Mouse (Mus musculus): Measurements from ENCODE around the gene Epm2a. TPM values are rescaled to one million over a fixed set of nuclear protein-coding genes. Genes with fewer than 3 reads are reported as not detected.
"Not testable (repeated sequence)": the region's sequence is repeated elsewhere in the genome, so short reads cannot be mapped to it uniquely, and the experiment has no call there.

The Epm2a gene
- polyA plus RNA-seq, 1 experiment from 2014 or later: 2.3 TPM

- no peak overlapping the region for H3K4me2 ChIP-seq (ENCODE audit: low read length)
- no peaks in the 10 kb centered on the region for H3K36me3 ChIP-seq (ENCODE audit: control insufficient read depth, insufficient read depth, low read length)
- WGBS: 91% methylated on average over 7 of the region's 7 CpGs
- no peak for ATAC-seq
- no peaks in the 10 kb centered on the region for H3K4me1 ChIP-seq (ENCODE audit: control insufficient read depth, insufficient read depth, low read length)
- no peak overlapping the region for H3K9ac ChIP-seq (ENCODE audit: low read depth, low read length)
- H3K4me3 ChIP-seq (ENCODE audit: low read depth, low read length): no peak overlapping the region
- H3K27me3 ChIP-seq (ENCODE audit: control insufficient read depth, insufficient read depth, low read depth, low read length): no peaks in the 10 kb centered on the region
- H3K27ac ChIP-seq (ENCODE audit: low read length): no peak overlapping the region
- no peaks in the 10 kb centered on the region for H3K9me3 ChIP-seq (replicated peaks; ENCODE audit: control insufficient read depth, low read length, poor library complexity, severe bottlenecking)
These were observed 20.9 kb upstream of the Epm2a start for GRCm38 (mm10) chr10:11322316-11322715.

DNA sequence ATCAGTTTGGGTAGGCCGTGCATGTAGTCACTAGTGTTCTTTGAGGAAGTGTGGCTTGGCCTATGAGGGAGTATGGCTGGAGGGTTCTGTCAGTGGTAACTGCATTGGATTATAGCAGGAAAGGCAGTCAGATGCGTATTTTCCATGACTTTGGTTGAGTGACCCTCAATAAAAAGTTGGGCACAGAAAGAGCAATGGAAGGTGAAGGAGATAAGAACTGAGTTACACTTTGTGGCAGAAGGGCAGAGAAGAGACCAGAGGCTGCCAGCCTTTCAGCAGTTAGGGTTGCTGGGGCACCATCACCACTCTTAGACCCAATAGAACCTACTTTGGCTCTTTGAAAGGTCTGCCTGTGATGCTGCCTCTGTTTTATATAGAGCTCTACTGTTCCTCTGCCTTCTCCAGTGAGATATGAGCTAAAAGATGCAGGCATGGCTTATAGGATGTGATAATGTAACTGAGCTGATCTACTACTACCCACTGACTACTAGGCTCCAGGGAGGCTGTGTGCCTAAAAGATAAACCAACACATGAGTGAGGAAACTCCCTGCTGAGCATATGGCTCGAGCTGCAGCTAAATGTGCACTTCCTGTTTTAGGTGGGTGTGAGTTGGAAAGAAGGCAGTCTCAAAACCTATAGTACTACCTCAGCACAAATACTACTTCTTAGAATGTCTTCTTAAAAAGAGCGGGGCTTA lies 19.9 kb upstream of the Epm2a start:
- 72% methylated on average over 4 of the region's 4 CpGs for WGBS

DNA sequence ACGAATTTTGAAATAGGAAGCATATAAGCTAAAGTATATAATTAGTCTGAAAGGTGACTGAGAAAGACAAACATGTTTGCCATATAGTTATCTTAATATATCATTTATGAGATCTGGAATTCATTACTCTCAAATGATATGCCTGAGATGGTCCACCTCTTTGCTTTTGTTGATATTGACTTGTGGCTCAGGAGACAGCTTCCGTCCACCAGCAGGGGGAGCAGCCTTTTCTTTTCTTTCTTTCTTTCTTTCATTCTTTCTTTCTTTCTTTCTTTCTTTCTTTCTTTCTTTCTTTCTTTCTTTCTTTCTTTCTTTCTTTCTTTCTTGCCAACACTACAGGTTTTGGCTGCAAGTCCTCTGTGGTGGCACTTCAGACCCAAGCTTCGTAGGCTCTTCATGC lies 16.7 kb upstream of the Epm2a start:
- no peaks in the 10 kb centered on the region for H3K36me3 ChIP-seq (ENCODE audit: control insufficient read depth, insufficient read depth, low read length)
- H3K9me3 ChIP-seq (replicated peaks; ENCODE audit: control insufficient read depth, low read length, poor library complexity, severe bottlenecking): no peaks in the 10 kb centered on the region
- no peak overlapping the region for H3K4me3 ChIP-seq (ENCODE audit: low read depth, low read length)
- no peak for ATAC-seq
- H3K27ac ChIP-seq (ENCODE audit: low read length): no peak overlapping the region
- no peaks in the 10 kb centered on the region for H3K4me1 ChIP-seq (ENCODE audit: control insufficient read depth, insufficient read depth, low read length)
- WGBS: 94% methylated on average over 3 of the region's 3 CpGs
- H3K4me2 ChIP-seq (ENCODE audit: low read length): no peak overlapping the region
- H3K27me3 ChIP-seq (ENCODE audit: control insufficient read depth, insufficient read depth, low read depth, low read length): no peaks in the 10 kb centered on the region
- no peak overlapping the region for H3K9ac ChIP-seq (ENCODE audit: low read depth, low read length)

More for the DNA sequence above, 19.9 kb upstream of the Epm2a start:
- H3K4me3 ChIP-seq (ENCODE audit: low read depth, low read length): no peak overlapping the region
- H3K36me3 ChIP-seq (ENCODE audit: control insufficient read depth, insufficient read depth, low read length): no peaks in the 10 kb centered on the region
- no peaks in the 10 kb centered on the region for H3K9me3 ChIP-seq (replicated peaks; ENCODE audit: control insufficient read depth, low read length, poor library complexity, severe bottlenecking)
- H3K4me1 ChIP-seq (ENCODE audit: control insufficient read depth, insufficient read depth, low read length): no peaks in the 10 kb centered on the region
- H3K27ac ChIP-seq (ENCODE audit: low read length): no peak overlapping the region
- ATAC-seq: no peak
- H3K27me3 ChIP-seq (ENCODE audit: control insufficient read depth, insufficient read depth, low read depth, low read length): no peaks in the 10 kb centered on the region
- H3K9ac ChIP-seq (ENCODE audit: low read depth, low read length): no peak overlapping the region
- H3K4me2 ChIP-seq (ENCODE audit: low read length): no peak overlapping the region

GRCm38 (mm10) chr10:11344536-11345468 lies 1.6 kb downstream of the Epm2a start:
- H3K36me3 ChIP-seq (ENCODE audit: control insufficient read depth, insufficient read depth, low read length): no peaks in the 10 kb centered on the region
- no peaks in the 10 kb centered on the region for H3K27me3 ChIP-seq (ENCODE audit: control insufficient read depth, insufficient read depth, low read depth, low read length)
- no peak overlapping the region for H3K4me3 ChIP-seq (ENCODE audit: low read depth, low read length)
- WGBS: 78% methylated on average over 18 of the region's 18 CpGs
- H3K4me1 ChIP-seq (ENCODE audit: control insufficient read depth, insufficient read depth, low read length): peaks cover 8% of the 10 kb centered on the region
- no peak overlapping the region for H3K4me2 ChIP-seq (ENCODE audit: low read length)
- ATAC-seq: no peak
- no peak overlapping the region for H3K9ac ChIP-seq (ENCODE audit: low read depth, low read length)
- H3K27ac ChIP-seq (ENCODE audit: low read length): no peak overlapping the region
- H3K9me3 ChIP-seq (replicated peaks; ENCODE audit: control insufficient read depth, low read length, poor library complexity, severe bottlenecking): no peaks in the 10 kb centered on the region

DNA sequence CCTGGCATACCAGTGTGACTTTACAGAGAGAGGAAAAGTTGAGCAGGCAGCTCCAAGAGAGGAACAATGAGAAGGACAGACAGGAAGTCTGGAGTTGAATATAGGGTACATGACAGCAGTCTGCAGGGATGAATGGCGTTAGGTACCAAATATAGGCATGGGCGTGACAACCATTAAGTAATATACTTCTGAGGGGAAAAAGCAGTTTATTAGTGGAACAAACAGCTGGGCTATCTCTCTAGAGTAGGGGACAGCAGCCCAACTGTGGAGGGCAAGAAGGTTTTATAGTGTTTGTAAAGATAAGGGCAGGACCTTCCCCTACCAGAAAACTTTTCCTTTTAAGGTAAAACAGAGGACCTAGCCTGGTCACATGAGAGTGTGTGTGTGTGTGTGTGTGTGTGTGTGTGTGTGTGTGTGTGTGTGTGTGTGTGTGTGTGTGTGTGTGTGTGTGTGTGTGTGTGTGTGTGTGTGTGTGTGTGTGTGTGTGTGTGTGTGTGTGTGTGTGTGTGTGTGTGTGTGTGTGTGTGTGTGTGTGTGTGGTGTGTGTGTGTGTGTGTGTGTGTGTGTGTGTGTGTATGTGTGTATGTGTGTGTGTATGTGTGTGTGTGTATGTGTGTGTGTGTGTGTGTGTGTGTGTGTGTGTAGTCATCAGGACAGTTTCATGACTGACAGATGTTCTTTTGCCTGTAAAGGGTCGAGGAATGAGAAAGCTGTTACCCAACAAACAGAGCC lies 7.2 kb downstream of the Epm2a start:
- H3K4me2 ChIP-seq (ENCODE audit: low read length); H3K9ac ChIP-seq (ENCODE audit: low read depth, low read length); ATAC-seq; H3K27ac ChIP-seq (ENCODE audit: low read length); H3K27me3 ChIP-seq (ENCODE audit: control insufficient read depth, insufficient read depth, low read depth, low read length); H3K4me3 ChIP-seq (ENCODE audit: low read depth, low read length); H3K4me1 ChIP-seq (ENCODE audit: control insufficient read depth, insufficient read depth, low read length); H3K36me3 ChIP-seq (ENCODE audit: control insufficient read depth, insufficient read depth, low read length); H3K9me3 ChIP-seq (replicated peaks; ENCODE audit: control insufficient read depth, low read length, poor library complexity, severe bottlenecking): not testable (repeated sequence)
- WGBS: 97% methylated on average over 3 of the region's 3 CpGs

DNA sequence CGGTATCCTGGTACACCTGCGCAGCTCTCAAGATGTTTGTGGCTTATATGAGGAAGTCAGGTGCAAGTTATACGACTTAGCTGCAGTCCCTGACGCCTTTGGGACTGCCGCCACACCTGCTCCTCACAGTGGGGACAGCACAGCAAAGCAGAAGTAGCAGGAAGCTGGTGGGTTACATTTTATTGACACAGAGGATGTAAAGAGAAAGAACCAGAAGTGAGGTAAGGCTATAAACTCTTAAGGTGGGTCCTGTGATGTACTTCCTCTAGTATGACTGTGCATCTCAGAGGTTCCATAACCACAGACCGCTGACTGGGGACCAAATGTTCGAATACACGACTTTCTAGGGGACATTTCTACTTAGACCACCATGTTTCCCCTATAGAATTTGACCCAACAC lies 11.4 kb downstream of the Epm2a start:
- Histone ChIP-seq H3K4me1 (ENCODE audit: control insufficient read depth, insufficient read depth, low read length) (no peaks in the 10 kb centered on the region), H3K27ac (ENCODE audit: low read length) (no peak overlapping the region), H3K36me3 (ENCODE audit: control insufficient read depth, insufficient read depth, low read length) (no peaks in the 10 kb centered on the region), H3K4me3 (ENCODE audit: low read depth, low read length) (no peak overlapping the region), H3K9me3 (replicated peaks; ENCODE audit: control insufficient read depth, low read length, poor library complexity, severe bottlenecking) (no peaks in the 10 kb centered on the region), H3K4me2 (ENCODE audit: low read length) (no peak overlapping the region), H3K9ac (ENCODE audit: low read depth, low read length) (no peak overlapping the region), H3K27me3 (ENCODE audit: control insufficient read depth, insufficient read depth, low read depth, low read length) (no peaks in the 10 kb centered on the region)
- 88% methylated on average over 6 of the region's 8 CpGs for WGBS
- ATAC-seq: no peak

GRCm38 (mm10) chr10:11361985-11362692 lies 18.9 kb downstream of the Epm2a start:
- 60% methylated on average over 5 of the region's 5 CpGs for WGBS
- Histone ChIP-seq H3K27ac (ENCODE audit: low read length) (no peak overlapping the region), H3K4me3 (ENCODE audit: low read depth, low read length) (no peak overlapping the region), H3K36me3 (ENCODE audit: control insufficient read depth, insufficient read depth, low read length) (no peaks in the 10 kb centered on the region), H3K9ac (ENCODE audit: low read depth, low read length) (no peak overlapping the region), H3K4me1 (ENCODE audit: control insufficient read depth, insufficient read depth, low read length) (no peaks in the 10 kb centered on the region), H3K9me3 (replicated peaks; ENCODE audit: control insufficient read depth, low read length, poor library complexity, severe bottlenecking) (no peaks in the 10 kb centered on the region), H3K4me2 (ENCODE audit: low read length) (no peak overlapping the region), H3K27me3 (ENCODE audit: control insufficient read depth, insufficient read depth, low read depth, low read length) (no peaks in the 10 kb centered on the region)
- ATAC-seq: peak; percentile 62; the same call in 1 of the 2 replicates

DNA sequence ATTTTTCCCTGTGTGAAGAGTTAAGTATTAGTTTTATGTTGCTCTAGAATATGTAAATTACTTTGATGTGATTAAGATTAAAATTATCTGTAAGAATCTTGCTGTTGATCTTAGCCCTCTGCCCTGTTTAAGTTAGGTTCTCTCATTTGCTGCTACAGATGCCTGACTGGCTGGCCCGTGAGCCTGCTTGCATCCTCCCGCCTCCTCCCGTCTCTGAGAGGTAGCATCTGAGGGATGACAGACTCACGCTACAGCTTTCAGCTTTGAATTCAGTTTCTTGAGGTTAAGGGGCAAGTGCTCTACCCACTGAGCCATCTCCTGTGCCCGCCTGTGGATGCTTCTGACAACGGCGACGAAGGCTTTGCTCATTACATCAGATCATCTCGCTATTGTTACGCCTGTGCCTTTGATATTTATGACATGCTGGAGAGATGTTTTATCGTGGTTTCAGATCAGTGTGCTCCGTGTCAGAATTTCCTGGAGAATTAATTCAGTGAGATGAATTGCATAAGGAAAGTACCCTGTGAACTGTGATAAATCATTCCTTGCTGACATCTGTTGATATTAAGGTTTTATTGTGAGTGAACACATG lies 19.8 kb downstream of the Epm2a start:
- 56% methylated on average over 12 of the region's 12 CpGs for WGBS

More for the DNA sequence above, 19.8 kb downstream of the Epm2a start:
- Histone ChIP-seq H3K27ac (ENCODE audit: low read length) (no peak overlapping the region), H3K9me3 (replicated peaks; ENCODE audit: control insufficient read depth, low read length, poor library complexity, severe bottlenecking) (no peaks in the 10 kb centered on the region), H3K36me3 (ENCODE audit: control insufficient read depth, insufficient read depth, low read length) (no peaks in the 10 kb centered on the region), H3K4me3 (ENCODE audit: low read depth, low read length) (no peak overlapping the region), H3K4me2 (ENCODE audit: low read length) (peak overlapping the region; percentile 17; the same call in 1 of the 2 replicates), H3K4me1 (ENCODE audit: control insufficient read depth, insufficient read depth, low read length) (no peaks in the 10 kb centered on the region), H3K27me3 (ENCODE audit: control insufficient read depth, insufficient read depth, low read depth, low read length) (no peaks in the 10 kb centered on the region), H3K9ac (ENCODE audit: low read depth, low read length) (no peak overlapping the region)
- peak; percentile 56 for ATAC-seq
